Mouse (Mus musculus) ES-Bruce4 (cell line): ENCODE data around the gene Aff3.

Experiments used
- CTCF ChIP-seq: IDR thresholded peaks from one replicate; pipeline ENCODE4 v1.8.1; 2011; ENCODE audit warnings: low read depth, low read length
- EP300 ChIP-seq: IDR thresholded peaks from 2 replicates; pipeline ENCODE4 v1.6.1; 2011; ENCODE audit warnings: low read depth, low read length; ENCODE audit not compliant: insufficient read depth
- POLR2A ChIP-seq: IDR thresholded peaks from one replicate; pipeline ENCODE4 v1.8.1; 2011; ENCODE audit warnings: low read length; ENCODE audit not compliant: insufficient read depth

GRCm38 (mm10) chr1:38242559-38242958, 422.2 kb downstream of the Aff3 start:
- TF ChIP-seq POLR2A (no peak), EP300 (no peak), CTCF (no peak)
